Mouse (Mus musculus) testis, adult 2 months (tissue): ENCODE results near the gene L3hypdh. TPM values are rescaled to one million over a fixed set of nuclear protein-coding genes. Genes with fewer than 3 reads are reported as not detected.

Experiments
- H3K27ac ChIP-seq: fragments of 200-500 bp; 2 replicates; pipeline ENCODE4 v1.5.1; 2012; ENCODE audit warnings: low read depth, low read length; ENCODE audit not compliant: control insufficient read depth, insufficient read depth
- H3K27me3 ChIP-seq: fragments of 200-500 bp; 2 replicates; pipeline ENCODE4 v1.6.1; 2012; ENCODE audit warnings: mild to moderate bottlenecking, low read length, moderate library complexity; ENCODE audit not compliant: control insufficient read depth, insufficient read depth
- H3K36me3 ChIP-seq: fragments of 200-500 bp; 2 replicates; pipeline ENCODE4 v1.6.1; 2012; ENCODE audit warnings: mild to moderate bottlenecking, low read length; ENCODE audit not compliant: control insufficient read depth, insufficient read depth
- H3K4me1 ChIP-seq: fragments of 200-500 bp; 2 replicates; pipeline ENCODE4 v1.6.1; 2012; ENCODE audit warnings: low read length; ENCODE audit not compliant: control insufficient read depth, insufficient read depth
- H3K4me3 ChIP-seq: fragments of 200-500 bp; 2 replicates; pipeline ENCODE4 v1.5.1; 2012; ENCODE audit warnings: low read depth, mild to moderate bottlenecking, low read length, moderate library complexity, mixed read lengths; ENCODE audit not compliant: control insufficient read depth
- CTCF ChIP-seq: fragments of 200-500 bp; IDR thresholded peaks from 2 replicates; pipeline ENCODE4 v1.5.1; 2012; ENCODE audit warnings: low read depth, mild to moderate bottlenecking, inconsistent platforms, low read length, moderate library complexity; ENCODE audit not compliant: control insufficient read depth, insufficient read depth, insufficient replicate concordance
- POLR2A ChIP-seq: fragments of 200-500 bp; IDR thresholded peaks from 2 replicates; pipeline ENCODE4 v1.6.1; 2012; ENCODE audit warnings: low read depth, mild to moderate bottlenecking, inconsistent platforms, low read length, moderate library complexity; ENCODE audit not compliant: control insufficient read depth
- polyA plus RNA-seq: library from polyadenylated mRNA; depleted of rRNA; stranded (reverse); fragments of >200 nt; gene quantifications from 2 replicates; pipeline ENCODE4 v1.2.3, GENCODE M21; 2012; rRNA removed

The L3hypdh gene
- polyA plus RNA-seq, 1 experiment: 1.0 TPM

DNA sequence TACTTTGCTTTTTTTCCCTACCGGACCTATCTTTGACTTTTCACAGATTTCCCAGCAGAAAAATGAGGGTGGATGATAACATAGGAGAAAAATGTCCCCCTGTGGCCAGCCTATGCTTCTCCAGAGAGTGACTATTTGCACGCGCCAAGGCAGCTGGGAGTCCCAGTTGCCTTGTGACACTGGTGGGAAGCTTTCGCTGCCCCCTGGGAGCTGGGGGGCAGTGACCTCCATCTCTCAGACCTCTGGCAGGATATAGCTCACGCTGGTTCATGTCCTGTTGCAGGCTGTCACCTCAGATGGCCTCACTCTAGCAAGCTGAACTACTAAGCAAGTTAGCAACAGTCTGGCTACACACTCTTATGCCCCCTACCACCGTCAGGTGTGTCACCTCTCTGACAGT, 53.4 kb downstream of the L3hypdh start:
- Histone ChIP-seq H3K27me3 (no peaks in the 10 kb centered on the region), H3K36me3 (no peaks in the 10 kb centered on the region), H3K4me1 (no peaks in the 10 kb centered on the region), H3K27ac (no peak overlapping the region), H3K4me3 (no peak overlapping the region)
- TF ChIP-seq POLR2A (no peak), CTCF (no peak)

DNA sequence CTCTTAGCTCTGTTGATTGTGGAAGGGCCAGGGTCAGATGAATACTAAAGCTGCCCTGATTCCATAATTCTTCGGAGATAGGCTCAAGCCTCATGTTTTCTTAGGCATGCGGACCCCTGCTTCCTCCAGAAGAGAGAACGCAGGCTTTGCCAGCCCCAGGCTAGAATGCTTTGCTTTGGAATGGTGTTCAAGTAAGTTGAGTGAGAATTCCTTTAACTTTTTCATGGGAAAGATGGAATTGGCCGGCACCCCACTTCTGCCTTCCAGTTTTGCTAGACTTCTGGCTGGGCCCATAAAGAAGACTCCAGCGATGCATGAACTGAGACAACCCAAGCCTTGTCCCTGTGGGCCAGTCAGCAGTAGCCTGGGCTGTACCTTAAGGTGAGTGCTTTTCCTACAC, 54.1 kb downstream of the L3hypdh start:
- Histone ChIP-seq H3K36me3 (no peaks in the 10 kb centered on the region), H3K4me1 (no peaks in the 10 kb centered on the region), H3K27me3 (no peaks in the 10 kb centered on the region), H3K4me3 (no peak overlapping the region), H3K27ac (no peak overlapping the region)
- no peak for TF ChIP-seq CTCF
- no peak for TF ChIP-seq POLR2A

DNA sequence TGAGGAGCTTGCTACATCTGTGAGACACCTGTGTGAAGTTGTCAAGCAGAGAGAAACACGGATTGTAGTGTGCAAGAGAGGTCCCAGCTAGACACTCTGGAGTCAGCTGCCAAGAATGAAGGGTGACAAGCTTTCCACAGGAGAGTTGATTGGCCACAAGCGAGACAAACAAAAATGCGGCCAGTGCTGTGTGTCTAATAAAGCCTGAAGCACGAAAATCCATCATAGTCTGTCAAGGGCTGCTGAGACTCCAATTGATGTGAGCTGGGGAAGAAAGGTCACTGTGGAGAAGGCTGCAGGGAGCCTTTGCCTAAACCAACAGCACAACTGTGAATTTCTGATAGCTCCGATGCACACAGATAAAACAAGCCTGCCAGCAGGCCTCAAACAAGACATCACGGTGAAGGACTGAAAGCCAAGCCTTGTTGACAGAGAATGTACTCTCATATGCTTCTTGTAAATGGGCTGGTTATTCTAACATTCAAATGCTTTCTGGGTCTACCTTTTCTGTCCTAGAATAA, 59.9 kb downstream of the L3hypdh start:
- Histone ChIP-seq H3K27ac (no peak overlapping the region), H3K36me3 (no peaks in the 10 kb centered on the region), H3K27me3 (no peaks in the 10 kb centered on the region), H3K4me1 (peaks cover 2% of the 10 kb centered on the region), H3K4me3 (no peak overlapping the region)
- TF ChIP-seq CTCF (no peak), POLR2A (no peak)

DNA sequence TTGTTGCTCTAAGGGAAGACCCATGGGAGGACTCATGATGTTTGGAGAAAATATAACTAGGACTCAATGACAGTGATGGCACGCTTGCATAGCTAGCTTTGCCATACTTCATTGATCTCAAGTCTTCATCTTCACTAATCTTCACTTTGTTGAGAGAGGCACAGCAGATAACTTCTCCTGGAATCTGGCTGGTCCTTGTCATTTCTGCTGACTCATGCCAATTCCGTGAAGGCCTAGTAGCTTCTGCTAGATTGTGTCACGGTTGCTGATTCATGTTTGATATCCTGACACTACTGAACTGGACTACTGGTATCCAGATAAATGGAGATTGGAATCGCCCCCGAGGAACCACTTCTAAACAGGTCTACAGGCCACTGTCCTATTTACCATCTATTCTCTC, 61.7 kb downstream of the L3hypdh start:
- H3K36me3 ChIP-seq: no peaks in the 10 kb centered on the region
- peaks cover 2% of the 10 kb centered on the region for H3K4me1 ChIP-seq
- H3K4me3 ChIP-seq: no peak overlapping the region
- TF ChIP-seq CTCF (no peak), POLR2A (no peak)
- H3K27ac ChIP-seq: no peak overlapping the region
- H3K27me3 ChIP-seq: no peaks in the 10 kb centered on the region

Other genes with a start within 250 kb of the L3hypdh start
- gene Gpr135, start 14.3 kb downstream of the L3hypdh start, polyA plus RNA-seq: 1.5 and 1.8 TPM in 2 replicates
- 13.1 and 17.9 TPM in 2 replicates for gene Jkamp, start 150 bp upstream of the L3hypdh start, polyA plus RNA-seq
- gene Ccdc175, start 99.6 kb upstream of the L3hypdh start, polyA plus RNA-seq: 11.5 and 12.6 TPM in 2 replicates